Mouse (Mus musculus) forebrain, embryonic 15.5 days (tissue): Measurements from ENCODE around the gene Olfr373. TPM values are rescaled to one million over a fixed set of nuclear protein-coding genes. Genes with fewer than 3 reads are reported as not detected.
A peak's percentile ranks its signal among the peaks of the same experiment; 100 is the strongest.
"Not testable (repeated sequence)": the region's sequence is repeated elsewhere in the genome, so short reads cannot be mapped to it uniquely, and the experiment has no call there.

Source experiments
- ATAC-seq: fragments of 200-750 bp; cut with Nextera tagmentation; replicated peaks from 2 replicates; pipeline ENCODE4 v1.8.0; 2017; ENCODE audit warnings: mild to moderate bottlenecking, moderate TSS enrichment, moderate library complexity
- H3K27ac ChIP-seq: fragments of 300-500 bp; sonication (generic); replicated peaks from 2 replicates; pipeline ENCODE4 v1.5.1; 2015; ENCODE audit warnings: mild to moderate bottlenecking, inconsistent platforms
- H3K27me3 ChIP-seq: fragments of 300-500 bp; sonication (generic); 2 replicates; pipeline ENCODE4 v1.6.1; 2015; ENCODE audit warnings: inconsistent platforms
- H3K36me3 ChIP-seq: fragments of 300-500 bp; sonication (generic); 2 replicates; pipeline ENCODE4 v1.6.1; 2015; ENCODE audit warnings: mild to moderate bottlenecking, inconsistent platforms
- H3K4me1 ChIP-seq: fragments of 300-500 bp; sonication (generic); 2 replicates; pipeline ENCODE4 v1.6.1; 2015; ENCODE audit warnings: inconsistent platforms
- H3K4me2 ChIP-seq: fragments of 300-500 bp; sonication (generic); replicated peaks from 2 replicates; pipeline ENCODE4 v1.6.1; 2015; ENCODE audit warnings: mild to moderate bottlenecking, inconsistent platforms
- H3K4me3 ChIP-seq: fragments of 300-500 bp; sonication (generic); 2 replicates; pipeline ENCODE4 v1.5.1; 2015; ENCODE audit warnings: mild to moderate bottlenecking, inconsistent platforms
- H3K9ac ChIP-seq: fragments of 300-500 bp; sonication (generic); replicated peaks from 2 replicates; pipeline ENCODE4 v1.6.1; 2015; ENCODE audit warnings: mild to moderate bottlenecking, inconsistent platforms
- H3K9me3 ChIP-seq: fragments of 300-500 bp; sonication (generic); 2 replicates; pipeline ENCODE4 v1.6.1; 2016; ENCODE audit warnings: inconsistent platforms
- WGBS: fragments of 180-500 bp; shearing (Covaris S2); methylation state at CpG from one replicate; pipeline ENCODE4 v1.1.7; 2015; ENCODE audit warnings: mixed read lengths; 5-methylcytosine and 5-hydroxymethylcytosine counted together
- polyA plus RNA-seq: library from polyadenylated mRNA; unstranded; fragments of >200 nt; fragmentation: Nextera tagmentation; extraction: Ambion mirVana; gene quantifications from 2 replicates; pipeline ENCODE4 v1.2.1, GENCODE M21; 2015

The Olfr373 gene
- polyA plus RNA-seq, 1 experiment from 2014 or later: not detected

- H3K27ac ChIP-seq: no peak overlapping the region
- H3K36me3 ChIP-seq: no peaks in the 10 kb centered on the region
- H3K27me3 ChIP-seq: no peaks in the 10 kb centered on the region
- ATAC-seq: no peak
- H3K4me2 ChIP-seq: no peak overlapping the region
- WGBS: 72% methylated on average over 3 of the region's 3 CpGs
- no peaks in the 10 kb centered on the region for H3K9me3 ChIP-seq
- H3K4me3 ChIP-seq: no peak overlapping the region
- H3K4me1 ChIP-seq: no peaks in the 10 kb centered on the region
- H3K9ac ChIP-seq: no peak overlapping the region
These were observed 29.5 kb downstream of the Olfr373 start for GRCm38 (mm10) chr8:72112486-72112885.

- Histone ChIP-seq H3K4me1 (no peaks in the 10 kb centered on the region), H3K27me3 (no peaks in the 10 kb centered on the region), H3K27ac (no peak overlapping the region), H3K4me3 (no peak overlapping the region), H3K9ac (no peak overlapping the region), H3K36me3 (no peaks in the 10 kb centered on the region), H3K4me2 (no peak overlapping the region), H3K9me3 (no peaks in the 10 kb centered on the region)
- 86% methylated on average over 2 of the region's 2 CpGs for WGBS
- ATAC-seq: no peak
These were observed 32.2 kb downstream of the Olfr373 start for GRCm38 (mm10) chr8:72115202-72115601.

DNA sequence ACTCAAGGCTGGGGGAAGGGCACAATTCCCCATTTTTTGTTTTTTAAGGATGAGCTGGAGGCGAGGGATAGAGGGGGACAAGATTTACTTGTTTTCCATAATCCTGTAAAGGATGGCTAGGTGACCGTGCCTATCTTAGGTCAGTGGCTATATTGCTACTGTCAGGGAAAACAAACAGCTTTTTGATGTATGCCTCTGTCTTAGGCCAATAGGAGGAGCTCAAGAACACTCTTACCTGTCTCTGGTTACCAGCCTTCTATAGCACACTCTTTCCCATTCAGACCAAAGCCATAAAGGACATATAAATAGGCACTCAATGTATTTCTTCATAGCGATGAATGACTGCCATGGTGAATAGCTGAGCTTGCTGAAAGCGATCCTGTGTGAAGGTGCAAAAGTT is 35.6 kb downstream of the Olfr373 start:
- H3K27me3 ChIP-seq: no peaks in the 10 kb centered on the region
- 53% methylated on average over 4 of the region's 4 CpGs for WGBS
- H3K9ac ChIP-seq: no peak overlapping the region
- H3K36me3 ChIP-seq: no peaks in the 10 kb centered on the region
- no peak for ATAC-seq
- no peak overlapping the region for H3K4me2 ChIP-seq
- H3K27ac ChIP-seq: no peak overlapping the region
- no peaks in the 10 kb centered on the region for H3K4me1 ChIP-seq
- H3K9me3 ChIP-seq: no peaks in the 10 kb centered on the region
- H3K4me3 ChIP-seq: no peak overlapping the region

- H3K27me3 ChIP-seq, ATAC-seq, H3K4me3 ChIP-seq, H3K36me3 ChIP-seq, H3K4me2 ChIP-seq, H3K4me1 ChIP-seq, H3K27ac ChIP-seq, H3K9ac ChIP-seq, H3K9me3 ChIP-seq: not testable (repeated sequence)
- 68% methylated on average over 3 of the region's 3 CpGs for WGBS
These were observed 38.5 kb downstream of the Olfr373 start for GRCm38 (mm10) chr8:72121486-72121885.

GRCm38 (mm10) chr8:72121997-72122396 is 39.0 kb downstream of the Olfr373 start:
- no peak overlapping the region for H3K4me2 ChIP-seq
- ATAC-seq: no peak
- no peak overlapping the region for H3K4me3 ChIP-seq
- no peaks in the 10 kb centered on the region for H3K4me1 ChIP-seq
- no peaks in the 10 kb centered on the region for H3K36me3 ChIP-seq
- no peaks in the 10 kb centered on the region for H3K9me3 ChIP-seq
- no peaks in the 10 kb centered on the region for H3K27me3 ChIP-seq
- H3K9ac ChIP-seq: no peak overlapping the region
- WGBS: 67% methylated on average over 1 of the region's 1 CpGs
- H3K27ac ChIP-seq: no peak overlapping the region

DNA sequence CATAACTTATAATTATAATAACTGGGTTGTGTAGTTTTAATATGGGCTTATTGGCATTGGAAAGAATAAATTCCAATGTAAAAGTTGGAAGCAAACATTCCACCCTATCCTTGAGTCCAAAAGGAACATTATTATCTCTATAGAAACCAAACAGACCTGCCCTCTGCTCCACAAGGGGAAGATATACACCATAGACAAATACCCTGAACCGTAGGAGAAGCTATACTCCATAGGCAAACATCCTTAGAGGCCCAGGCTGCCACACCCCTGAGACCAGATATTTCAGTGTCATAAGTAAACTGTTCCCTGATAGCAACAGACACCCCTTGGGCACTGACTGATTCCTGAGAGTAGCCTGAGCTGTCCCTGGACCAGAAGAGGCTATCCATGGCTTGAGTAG is 44.9 kb downstream of the Olfr373 start:
- WGBS: 78% methylated on average over 1 of the region's 1 CpGs
- no peaks in the 10 kb centered on the region for H3K4me1 ChIP-seq
- no peak for ATAC-seq
- H3K27ac ChIP-seq: no peak overlapping the region
- no peaks in the 10 kb centered on the region for H3K9me3 ChIP-seq
- H3K4me2 ChIP-seq: no peak overlapping the region
- no peak overlapping the region for H3K9ac ChIP-seq
- H3K36me3 ChIP-seq: no peaks in the 10 kb centered on the region
- H3K4me3 ChIP-seq: no peak overlapping the region
- H3K27me3 ChIP-seq: no peaks in the 10 kb centered on the region

GRCm38 (mm10) chr8:72131251-72131650 is 48.3 kb downstream of the Olfr373 start:
- Histone ChIP-seq H3K4me3 (no peak overlapping the region), H3K27me3 (no peaks in the 10 kb centered on the region), H3K4me2 (no peak overlapping the region), H3K4me1 (peaks cover 10% of the 10 kb centered on the region), H3K9me3 (no peaks in the 10 kb centered on the region), H3K27ac (no peak overlapping the region), H3K36me3 (no peaks in the 10 kb centered on the region), H3K9ac (no peak overlapping the region)
- ATAC-seq: no peak
- 86% methylated on average over 2 of the region's 2 CpGs for WGBS

GRCm38 (mm10) chr8:72131901-72132300 is 48.9 kb downstream of the Olfr373 start:
- Histone ChIP-seq H3K4me3 (no peak overlapping the region), H3K4me2 (no peak overlapping the region), H3K4me1 (peaks cover 16% of the 10 kb centered on the region), H3K9ac (no peak overlapping the region), H3K9me3 (no peaks in the 10 kb centered on the region), H3K36me3 (no peaks in the 10 kb centered on the region), H3K27me3 (no peaks in the 10 kb centered on the region), H3K27ac (no peak overlapping the region)
- WGBS: 77% methylated on average over 2 of the region's 2 CpGs
- ATAC-seq: no peak

- H3K36me3 ChIP-seq: no peaks in the 10 kb centered on the region
- H3K4me3 ChIP-seq: no peak overlapping the region
- no peaks in the 10 kb centered on the region for H3K27me3 ChIP-seq
- WGBS: 81% methylated on average over 1 of the region's 1 CpGs
- H3K4me1 ChIP-seq: peaks cover 22% of the 10 kb centered on the region
- no peaks in the 10 kb centered on the region for H3K9me3 ChIP-seq
- H3K9ac ChIP-seq: no peak overlapping the region
- no peak overlapping the region for H3K27ac ChIP-seq
- ATAC-seq: no peak
- H3K4me2 ChIP-seq: no peak overlapping the region
These were observed 49.4 kb downstream of the Olfr373 start for GRCm38 (mm10) chr8:72132417-72132816.

GRCm38 (mm10) chr8:72132891-72133290 is 49.9 kb downstream of the Olfr373 start:
- no peaks in the 10 kb centered on the region for H3K36me3 ChIP-seq
- no peak overlapping the region for H3K27ac ChIP-seq
- H3K27me3 ChIP-seq: no peaks in the 10 kb centered on the region
- ATAC-seq: no peak
- no peak overlapping the region for H3K9ac ChIP-seq
- no peak overlapping the region for H3K4me3 ChIP-seq
- H3K9me3 ChIP-seq: no peaks in the 10 kb centered on the region
- H3K4me2 ChIP-seq: no peak overlapping the region
- peaks cover 25% of the 10 kb centered on the region for H3K4me1 ChIP-seq
- WGBS: 83% methylated on average over 1 of the region's 1 CpGs

DNA sequence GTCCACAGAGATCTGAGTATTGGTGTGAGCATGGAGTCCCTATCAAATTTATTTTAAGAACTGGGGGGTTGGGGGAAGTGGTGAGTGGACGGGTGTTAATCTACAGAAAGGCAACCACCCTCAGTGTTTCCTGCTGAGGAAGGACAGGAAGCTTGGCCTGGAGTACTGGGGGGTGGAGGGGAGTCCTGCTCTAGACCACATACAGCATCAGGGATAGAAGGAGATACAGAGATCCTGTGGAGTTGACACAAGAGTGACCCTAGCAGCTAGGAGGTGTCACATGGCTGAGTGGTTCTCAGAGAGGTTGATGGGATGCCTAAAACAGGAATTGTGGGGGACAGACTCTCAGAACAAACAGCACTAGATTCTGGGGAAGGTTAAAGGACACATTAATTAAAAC is 50.5 kb downstream of the Olfr373 start:
- Histone ChIP-seq H3K9me3 (no peaks in the 10 kb centered on the region), H3K4me3 (no peak overlapping the region), H3K27ac (no peak overlapping the region), H3K4me2 (no peak overlapping the region), H3K9ac (no peak overlapping the region), H3K36me3 (0 out of 2 replicates have a peak, but pooled peaks cover 1% of the 10 kb centered on the region), H3K27me3 (no peaks in the 10 kb centered on the region), H3K4me1 (peaks cover 25% of the 10 kb centered on the region)
- no peak for ATAC-seq
- WGBS: 70% methylated on average over 1 of the region's 1 CpGs

GRCm38 (mm10) chr8:72134756-72135445 is 51.9 kb downstream of the Olfr373 start, which contains the start of gene Tpm4:
Gene Tpm4 (plus strand): TSS chr8:72134975.
- Histone ChIP-seq H3K9ac (peak within 1 kb of the TSS; percentile 87), H3K4me1 (peaks cover 25% of the 10 kb centered on the region), H3K4me2 (peak within 1 kb of the TSS; percentile 90), H3K27ac (peak within 1 kb of the TSS; percentile 82), H3K36me3 (peaks cover 12% of the 10 kb centered on the region), H3K9me3 (no peaks in the 10 kb centered on the region), H3K4me3 (peak within 1 kb of the TSS; percentile 82), H3K27me3 (no peaks in the 10 kb centered on the region)
- under 1% methylated on average over 44 of the region's 49 CpGs for whole genome bisulfite sequencing
- ATAC-seq: peak; percentile 73
